Mouse (Mus musculus) bone marrow macrophage, adult 2 months (primary cell): ENCODE results near the gene Nkx2-1.

Experiments
- CTCF ChIP-seq: IDR thresholded peaks from 2 replicates; pipeline ENCODE4 v1.5.1; 2012; ENCODE audit warnings: low read depth, mild to moderate bottlenecking, low read length, moderate library complexity
- POLR2A ChIP-seq: IDR thresholded peaks from 2 replicates; pipeline ENCODE4 v1.6.1; 2012; ENCODE audit warnings: mild to moderate bottlenecking, low read depth, low read length, borderline replicate concordance

GRCm38 (mm10) chr12:56508413-56508812 is 28.3 kb downstream of the Nkx2-1 start:
- TF ChIP-seq CTCF: no peak
- no peak for TF ChIP-seq POLR2A
